Mouse (Mus musculus) midbrain, embryonic 11.5 days (tissue): ENCODE data around the gene Rpl32. TPM values are rescaled to one million over a fixed set of nuclear protein-coding genes. Genes with fewer than 3 reads are reported as not detected.

Source experiments
- ATAC-seq: fragments of 200-750 bp; cut with Nextera tagmentation; 2 replicates; pipeline ENCODE4 v1.8.0; 2017; ENCODE audit warnings: moderate TSS enrichment, moderate library complexity; ENCODE audit not compliant: low FRiP score
- DNase-seq: peaks from one replicate; pipeline ENCODE4 v3.0.0; 2015; ENCODE audit warnings: low spot score; ENCODE audit errors: missing footprints
- H3K27ac ChIP-seq: fragments of 300-500 bp; sonication (generic); 2 replicates; pipeline ENCODE4 v1.5.1; 2014; ENCODE audit warnings: low read depth, low read length
- H3K27me3 ChIP-seq: fragments of 300-500 bp; sonication (generic); 2 replicates; pipeline ENCODE4 v1.6.1; 2014; ENCODE audit warnings: mild to moderate bottlenecking, low read length, moderate library complexity, mixed read lengths; ENCODE audit not compliant: control insufficient read depth, insufficient read depth
- H3K36me3 ChIP-seq: fragments of 300-500 bp; sonication (generic); 2 replicates; pipeline ENCODE4 v1.6.1; 2014; ENCODE audit warnings: mild to moderate bottlenecking, low read length, moderate library complexity, mixed read lengths; ENCODE audit not compliant: control insufficient read depth, insufficient read depth
- H3K4me1 ChIP-seq: fragments of 300-500 bp; sonication (generic); 2 replicates; pipeline ENCODE4 v1.6.1; 2014; ENCODE audit warnings: low read length; ENCODE audit not compliant: control insufficient read depth, insufficient read depth
- H3K4me2 ChIP-seq: fragments of 300-500 bp; sonication (generic); 2 replicates; pipeline ENCODE4 v1.6.1; 2014; ENCODE audit warnings: mild to moderate bottlenecking, moderate library complexity
- H3K4me3 ChIP-seq: fragments of 300-500 bp; sonication (generic); 2 replicates; pipeline ENCODE4 v1.5.1; 2014; ENCODE audit warnings: low read depth, low read length
- H3K9ac ChIP-seq: fragments of 300-500 bp; sonication (generic); 2 replicates; pipeline ENCODE4 v1.6.1; 2014; ENCODE audit warnings: low read length
- H3K9me3 ChIP-seq: fragments of 300-500 bp; sonication (generic); 2 replicates; pipeline ENCODE4 v1.6.1; 2016; ENCODE audit warnings: low read length; ENCODE audit not compliant: control insufficient read depth
- WGBS: fragments of 180-500 bp; shearing (Covaris S2); extraction: QIAGEN DNeasy Blood & Tissue Kit; methylation state at CpG from one replicate; pipeline ENCODE4 v1.1.7; 2014; 5-methylcytosine and 5-hydroxymethylcytosine counted together
- polyA plus RNA-seq: library from polyadenylated mRNA; unstranded; fragments of >200 nt; fragmentation: Nextera tagmentation; extraction: Ambion mirVana; gene quantifications from 2 replicates; pipeline ENCODE4 v1.2.1, GENCODE M21; 2014

Rpl32 gene
- polyA plus RNA-seq, 1 experiment from 2014 or later = 1,848 TPM

DNA sequence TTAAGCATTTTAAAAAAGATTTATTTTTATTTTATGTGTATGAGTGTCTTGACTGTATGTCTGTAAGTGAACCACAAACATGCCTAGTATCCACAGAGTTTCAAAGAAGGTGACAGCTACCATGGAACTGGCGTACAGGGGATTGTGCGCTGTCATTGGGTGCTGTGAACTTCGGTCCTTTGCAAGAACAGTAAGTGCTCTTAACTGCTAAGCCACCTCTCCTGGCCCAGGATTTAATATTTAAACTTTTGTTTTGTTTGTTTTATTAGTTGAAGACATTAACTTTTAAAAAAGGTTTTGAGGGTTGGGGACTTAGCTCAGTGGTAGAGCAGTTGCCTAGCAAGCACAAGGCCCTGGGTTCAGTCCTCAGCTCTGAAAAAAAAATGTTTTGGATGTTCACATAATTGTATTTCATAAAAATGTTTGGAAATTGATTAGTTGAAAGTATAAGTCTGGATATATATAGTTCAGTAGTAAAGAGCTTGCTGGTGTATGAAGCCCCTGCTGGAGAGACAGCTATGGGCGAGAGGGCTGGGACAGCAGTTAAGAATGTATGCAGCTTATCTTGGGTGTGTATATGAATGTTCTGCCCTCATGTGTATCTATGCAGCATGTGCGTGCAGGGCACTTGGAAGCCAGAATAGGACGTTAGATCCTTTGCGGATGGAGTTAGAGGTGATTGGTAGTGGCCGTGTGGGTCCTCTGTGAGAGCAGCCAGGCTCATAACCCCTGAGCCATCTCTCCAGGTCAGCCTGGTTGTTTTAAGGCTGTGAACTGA is 12.9 kb upstream of the Rpl32 start:
- WGBS = 89% methylated on average over 8 of the region's 8 CpGs

DNA sequence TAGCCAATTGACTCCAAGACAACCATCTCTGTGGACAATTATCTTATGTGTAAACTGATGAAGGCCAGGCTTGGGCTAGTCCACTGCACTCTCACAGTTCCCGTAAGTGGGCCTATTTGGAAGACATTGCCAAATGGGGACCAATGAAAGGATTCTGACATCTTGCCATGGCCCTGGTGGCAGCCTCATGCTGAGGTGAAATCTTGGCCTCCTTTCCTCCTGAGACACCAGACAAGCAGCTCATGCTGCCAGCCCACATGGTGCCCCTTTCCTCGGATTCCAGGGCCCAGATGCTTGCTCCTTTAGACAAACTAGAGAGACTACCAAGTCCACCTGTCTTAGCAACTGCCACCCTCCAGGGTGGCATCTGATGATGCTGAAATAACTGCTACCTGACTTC is 9.6 kb upstream of the Rpl32 start:
- H3K36me3 ChIP-seq = no peaks in the 10 kb centered on the region
- H3K4me3 ChIP-seq = no peak overlapping the region
- no peak overlapping the region for H3K9ac ChIP-seq
- DNase-seq (no peak), ATAC-seq (no peak)
- 85% methylated on average over 2 of the region's 2 CpGs for WGBS
- H3K4me2 ChIP-seq = no peak overlapping the region
- H3K27ac ChIP-seq = no peak overlapping the region
- no peaks in the 10 kb centered on the region for H3K27me3 ChIP-seq
- peaks cover 3% of the 10 kb centered on the region; the same call in 1 of the 2 replicates for H3K4me1 ChIP-seq
- no peaks in the 10 kb centered on the region for H3K9me3 ChIP-seq

More for the DNA sequence above, 12.9 kb upstream of the Rpl32 start:
- Histone ChIP-seq H3K9me3 (no peaks in the 10 kb centered on the region), H3K4me3 (no peak overlapping the region), H3K4me1 (no peaks in the 10 kb centered on the region), H3K27me3 (no peaks in the 10 kb centered on the region), H3K9ac (no peak overlapping the region), H3K36me3 (no peaks in the 10 kb centered on the region), H3K4me2 (no peak overlapping the region), H3K27ac (no peak overlapping the region)
- ATAC-seq (no peak), DNase-seq (no peak)

DNA sequence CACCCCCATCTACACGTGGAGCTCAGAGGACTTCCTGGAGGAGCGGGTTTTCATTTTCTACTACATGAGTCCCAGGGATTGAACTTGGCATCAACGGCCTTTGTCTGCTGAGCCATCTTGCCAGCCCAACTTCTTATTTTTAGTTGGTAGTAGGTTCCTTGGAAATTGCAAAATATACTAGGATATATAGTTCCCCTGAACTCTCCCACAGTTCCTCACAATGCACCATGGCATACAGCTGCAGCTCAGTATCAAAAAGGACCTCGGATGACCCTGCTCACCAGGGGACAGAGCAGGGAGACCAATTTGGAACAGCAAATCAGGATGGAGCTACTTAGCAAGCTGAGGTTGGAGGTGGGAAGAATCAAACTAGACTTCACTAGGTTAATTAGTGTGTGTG is 6.5 kb upstream of the Rpl32 start:
- H3K4me3 ChIP-seq = no peak overlapping the region
- no peak overlapping the region for H3K4me2 ChIP-seq
- peaks cover 3% of the 10 kb centered on the region; the same call in 1 of the 2 replicates for H3K4me1 ChIP-seq
- ATAC-seq (no peak), DNase-seq (no peak)
- no peaks in the 10 kb centered on the region for H3K36me3 ChIP-seq
- no peak overlapping the region for H3K9ac ChIP-seq
- no peaks in the 10 kb centered on the region for H3K27me3 ChIP-seq
- WGBS = 88% methylated on average over 4 of the region's 4 CpGs
- H3K27ac ChIP-seq = no peak overlapping the region
- H3K9me3 ChIP-seq = no peaks in the 10 kb centered on the region

DNA sequence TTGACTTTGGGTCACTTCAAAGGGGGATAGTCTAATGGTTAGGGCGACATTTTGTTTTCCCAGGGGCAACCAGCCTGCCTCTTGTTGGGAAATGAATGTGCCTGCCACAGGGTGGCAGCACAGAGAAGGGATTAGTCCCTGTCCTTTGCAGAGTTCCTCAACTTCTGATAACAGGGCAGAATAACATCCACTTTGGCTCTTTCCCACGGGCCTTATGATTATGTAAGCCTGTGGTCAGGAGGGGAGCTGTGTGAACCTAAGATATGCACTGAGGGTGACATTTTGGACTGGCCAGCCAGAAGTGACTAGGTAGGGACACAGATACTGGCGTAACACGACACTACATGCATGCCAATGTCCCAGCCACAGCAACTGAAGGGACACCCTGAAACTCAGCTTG is 5.6 kb upstream of the Rpl32 start:
- peak; percentile 27; the same call in 1 of the 2 replicates for ATAC-seq
- Histone ChIP-seq H3K9me3 (no peaks in the 10 kb centered on the region), H3K27ac (no peak overlapping the region)

DNA sequence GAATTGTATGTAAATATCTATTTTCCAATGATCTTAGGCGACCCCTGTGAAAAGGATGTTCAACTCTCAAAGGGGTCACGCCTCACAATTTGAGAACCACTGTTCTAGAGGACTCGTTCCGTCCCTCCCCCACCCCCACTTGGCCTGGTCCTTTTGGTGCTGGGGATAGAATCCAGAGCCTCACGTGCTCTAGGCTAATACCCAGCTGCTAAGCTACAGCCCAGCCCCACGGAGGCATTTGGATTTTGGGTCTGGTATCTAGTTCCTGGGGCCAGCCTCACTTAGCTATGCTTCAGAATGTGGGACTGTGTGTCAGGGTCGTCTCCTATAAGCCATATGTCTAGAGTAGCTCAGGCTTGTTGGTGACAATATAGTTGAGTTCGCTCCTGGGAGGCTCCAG is 3.1 kb upstream of the Rpl32 start:
- ATAC-seq (no peak), DNase-seq (no peak)
- no peak overlapping the region for H3K4me2 ChIP-seq
- no peak overlapping the region for H3K9ac ChIP-seq
- H3K9me3 ChIP-seq = no peaks in the 10 kb centered on the region
- H3K36me3 ChIP-seq = peaks cover under 1% of the 10 kb centered on the region; the same call in 1 of the 2 replicates
- no peaks in the 10 kb centered on the region for H3K27me3 ChIP-seq
- 66% methylated on average over 8 of the region's 8 CpGs for WGBS
- H3K27ac ChIP-seq = no peak overlapping the region
- H3K4me1 ChIP-seq = peaks cover 12% of the 10 kb centered on the region
- H3K4me3 ChIP-seq = no peak overlapping the region

More for the DNA sequence above, 5.6 kb upstream of the Rpl32 start:
- Histone ChIP-seq H3K4me2 (no peak overlapping the region), H3K4me1 (peaks cover 3% of the 10 kb centered on the region; the same call in 1 of the 2 replicates), H3K36me3 (no peaks in the 10 kb centered on the region), H3K4me3 (no peak overlapping the region), H3K27me3 (no peaks in the 10 kb centered on the region), H3K9ac (no peak overlapping the region)
- DNase-seq = peak; percentile 87
- 27% methylated on average over 4 of the region's 4 CpGs for WGBS

DNA sequence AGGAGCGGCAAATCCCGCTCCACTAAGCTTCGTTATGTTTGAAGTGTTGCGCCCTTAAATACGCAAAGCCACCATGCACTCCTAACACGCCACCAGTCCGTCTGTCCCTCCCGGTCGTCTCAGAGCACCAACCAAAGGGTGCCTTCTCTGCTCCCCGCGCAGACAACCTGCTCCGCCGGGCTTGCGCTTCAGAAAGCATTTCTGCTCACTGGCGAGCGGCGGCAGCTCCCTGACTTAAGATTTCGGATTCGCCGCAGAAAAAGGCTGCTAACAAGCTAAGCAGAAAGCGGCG is 405 bp downstream of the Rpl32 start:
- Histone ChIP-seq H3K27me3 (no peaks in the 10 kb centered on the region), H3K9ac (peak overlapping the region; percentile 100), H3K9me3 (no peaks in the 10 kb centered on the region), H3K4me2 (peak overlapping the region; percentile 88), H3K4me1 (peaks cover 15% of the 10 kb centered on the region), H3K36me3 (peaks cover 23% of the 10 kb centered on the region; the same call in 1 of the 2 replicates), H3K27ac (peak overlapping the region; percentile 91), H3K4me3 (peak overlapping the region; percentile 100)
- DNase-seq (no peak), ATAC-seq (no peak)
- 0% methylated on average over 22 of the region's 22 CpGs for WGBS

DNA sequence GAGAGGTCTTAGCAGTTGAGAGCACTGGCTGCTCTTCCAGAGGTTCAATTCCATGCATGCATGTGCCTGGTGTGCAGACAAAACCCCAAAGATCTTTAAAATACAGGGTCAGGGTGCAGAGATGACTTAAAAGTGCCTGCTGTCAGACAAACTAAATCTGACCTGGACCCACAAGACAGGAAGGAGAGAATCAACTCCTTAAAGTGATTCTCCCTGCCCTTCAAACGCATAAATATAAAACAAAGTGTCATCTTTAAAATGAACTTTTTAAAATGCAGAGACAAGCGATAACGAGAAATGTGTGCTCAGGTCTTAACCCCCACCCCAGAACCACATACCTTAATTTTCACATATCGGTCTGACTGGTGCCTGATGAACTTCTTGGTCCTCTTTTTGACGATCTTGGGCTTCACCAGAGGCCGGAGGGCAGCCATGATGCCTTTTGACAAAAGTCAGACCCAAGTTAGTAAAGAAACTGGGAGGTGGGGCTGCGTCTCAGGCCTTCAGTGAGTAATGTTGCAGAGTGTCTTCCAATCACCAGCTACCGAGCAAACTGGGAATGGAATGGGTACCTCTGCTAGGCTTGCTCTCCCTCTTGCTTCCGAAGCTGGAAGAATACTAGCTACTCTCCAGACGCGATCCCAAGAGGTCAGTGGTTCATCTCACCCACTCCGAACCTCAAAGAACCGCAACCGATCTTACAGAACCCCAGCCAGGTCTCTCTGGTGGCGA is 917 bp downstream of the Rpl32 start:
- WGBS = 5% methylated on average over 15 of the region's 15 CpGs
- H3K36me3 ChIP-seq = peaks cover 26% of the 10 kb centered on the region; the same call in 1 of the 2 replicates
- DNase-seq = peak; percentile 92

DNA sequence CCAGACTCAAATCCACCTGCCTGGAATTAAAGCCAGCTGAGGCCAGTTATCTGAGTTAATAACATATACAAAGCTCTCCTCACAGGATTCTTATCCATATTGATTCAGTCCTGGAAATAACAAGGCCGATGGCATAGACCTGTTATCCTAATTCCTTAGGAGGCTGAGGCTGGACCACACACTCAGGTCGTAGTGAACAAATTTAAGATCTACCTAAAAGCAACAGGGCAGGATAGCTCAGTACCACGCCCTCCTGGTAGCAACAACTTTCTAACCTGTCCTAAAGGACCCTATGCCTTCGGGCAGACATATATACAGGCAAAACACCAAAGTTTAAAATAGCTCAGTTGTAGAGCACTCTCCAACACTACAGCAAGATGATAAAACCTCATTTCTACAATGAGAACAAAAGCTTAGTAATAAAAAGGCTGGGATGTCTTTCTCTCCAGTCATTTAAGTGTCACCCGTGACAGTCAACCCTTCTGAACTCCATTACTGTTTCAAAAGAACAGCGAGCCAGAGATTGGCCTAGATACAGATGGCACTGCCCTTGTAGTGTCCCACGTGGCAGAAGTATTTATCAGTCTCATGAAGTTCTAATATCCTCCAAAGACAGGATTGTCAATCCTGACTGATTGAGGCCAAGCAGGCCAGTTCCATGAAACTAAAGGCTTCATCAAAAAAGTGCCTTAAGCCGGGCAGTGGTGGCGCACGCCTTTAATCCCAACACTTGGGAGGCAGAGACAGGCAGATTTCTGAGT is 3.9 kb downstream of the Rpl32 start:
- no peak overlapping the region for H3K4me3 ChIP-seq

More for the DNA sequence above, 917 bp downstream of the Rpl32 start:
- Histone ChIP-seq H3K4me3 (peak overlapping the region; percentile 100), H3K27me3 (no peaks in the 10 kb centered on the region), H3K4me1 (peaks cover 15% of the 10 kb centered on the region), H3K9ac (peak overlapping the region; percentile 100), H3K27ac (peak overlapping the region; percentile 91), H3K4me2 (peak overlapping the region; percentile 88), H3K9me3 (no peaks in the 10 kb centered on the region)
- ATAC-seq = no peak

More for the DNA sequence above, 3.9 kb downstream of the Rpl32 start:
- H3K4me2 ChIP-seq = no peak overlapping the region
- no peak overlapping the region for H3K9ac ChIP-seq
- no peaks in the 10 kb centered on the region for H3K27me3 ChIP-seq
- H3K9me3 ChIP-seq = no peaks in the 10 kb centered on the region
- ATAC-seq (no peak), DNase-seq (peak; percentile 90)
- peaks cover 44% of the 10 kb centered on the region for H3K36me3 ChIP-seq
- H3K4me1 ChIP-seq = peaks cover 15% of the 10 kb centered on the region
- WGBS = 68% methylated on average over 10 of the region's 10 CpGs
- H3K27ac ChIP-seq = no peak overlapping the region
